Mouse (Mus musculus): ENCODE measurements at regions not wholly inside any gene's neighbourhood (a gene's known extent, or its start where the extent isn't known, plus 50 kb on each side); places are given as distances from the start of the nearest gene placed in this dataset.
A peak's percentile ranks its signal among the peaks of the same experiment; 100 is the strongest.
"Not testable (repeated sequence)": the region's sequence is repeated elsewhere in the genome, so short reads cannot be mapped to it uniquely, and the experiment has no call there.

DNA sequence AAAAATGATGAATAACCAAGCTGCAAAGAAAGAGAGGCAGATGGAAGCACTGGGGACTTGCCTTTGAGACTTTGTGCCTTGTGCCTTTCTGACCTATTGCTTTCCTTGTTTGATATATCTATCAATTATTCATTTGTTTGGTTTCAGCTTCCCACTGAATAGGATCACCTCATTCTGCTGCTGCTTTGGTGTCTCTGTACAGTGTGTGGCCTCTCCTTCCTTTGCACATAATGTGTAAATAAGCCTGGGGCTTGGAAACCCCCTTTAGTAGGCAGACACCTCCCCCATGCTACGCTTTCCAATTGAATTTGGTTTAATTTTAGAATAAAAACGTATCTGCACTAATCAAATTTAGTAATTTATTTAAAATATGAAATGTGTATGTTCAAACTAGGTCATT, 112.8 kb upstream of the Cwc22 start:
- DNase-seq = no peak

DNA sequence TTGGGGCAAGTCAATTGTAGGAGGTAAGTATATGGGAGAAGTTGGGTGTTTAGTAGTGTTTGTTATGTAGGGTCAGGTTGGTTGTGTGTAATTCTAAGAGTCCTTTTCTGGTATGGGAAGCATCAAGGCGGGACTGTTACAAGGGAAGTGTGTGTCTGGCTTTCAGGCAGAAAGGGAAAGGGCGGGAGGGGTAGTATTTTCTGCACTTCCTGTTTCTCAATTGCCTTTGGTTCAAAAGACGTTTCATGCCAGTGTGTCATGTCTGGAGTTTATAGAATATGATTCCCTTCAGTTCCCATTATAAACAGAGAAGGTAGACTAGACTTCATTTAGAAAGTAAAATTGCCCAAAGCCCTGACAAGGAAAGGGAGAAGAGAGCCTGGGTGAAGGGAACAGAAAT, 107.7 kb upstream of the Cwc22 start:
- DNase-seq = no peak

DNA sequence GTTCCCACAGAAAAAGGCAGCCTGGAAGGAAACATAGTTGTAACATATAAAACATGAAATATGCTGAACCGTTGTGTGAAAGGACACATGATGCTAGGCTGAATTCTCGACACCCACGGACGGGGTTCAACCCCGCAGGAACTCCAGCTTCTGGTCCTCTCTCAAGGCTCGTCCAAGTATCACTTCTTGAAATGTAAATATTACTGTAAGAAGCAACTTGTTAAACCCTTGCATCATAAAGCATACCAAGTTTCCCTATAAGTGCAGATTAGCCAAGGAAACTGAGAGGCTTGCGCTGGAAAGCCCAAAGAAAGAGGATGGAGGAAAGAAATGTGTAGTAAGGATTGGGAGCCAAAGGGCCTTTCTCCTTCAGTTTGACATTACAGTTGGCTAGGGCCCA, 104.4 kb upstream of the Cwc22 start:
- DNase-seq = no peak

DNA sequence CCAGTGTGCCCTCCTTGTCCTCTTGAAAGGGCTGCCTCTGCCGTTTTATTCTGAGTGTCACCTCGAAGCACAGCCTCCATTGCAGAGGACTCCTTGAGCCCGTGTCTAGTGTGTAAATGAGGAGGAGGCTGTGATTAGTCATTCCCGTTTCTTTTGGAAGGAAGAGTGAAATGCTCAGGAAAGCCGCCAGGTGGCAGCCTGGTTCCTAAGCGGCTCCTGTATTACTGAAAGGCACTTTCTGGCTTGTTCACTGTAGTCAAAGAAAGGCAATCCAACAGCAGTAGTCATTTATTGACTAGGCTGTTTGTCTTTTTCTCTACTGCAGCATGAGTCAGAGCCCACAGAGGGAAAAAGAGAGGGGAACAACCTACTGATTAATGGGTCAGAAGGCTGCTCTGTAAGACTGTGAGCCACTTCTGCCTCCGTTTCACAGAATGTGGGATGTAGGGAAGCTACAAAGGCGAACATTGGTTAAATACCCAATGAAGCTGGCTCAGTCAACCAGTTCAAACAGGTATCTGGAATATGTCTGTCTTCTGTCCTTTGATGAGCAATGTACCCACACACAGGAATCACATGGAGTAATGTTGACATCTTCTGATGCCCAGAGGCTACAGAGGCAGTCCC, 103.2 kb upstream of the Cwc22 start:
- DNase-seq = peak; percentile 84

DNA sequence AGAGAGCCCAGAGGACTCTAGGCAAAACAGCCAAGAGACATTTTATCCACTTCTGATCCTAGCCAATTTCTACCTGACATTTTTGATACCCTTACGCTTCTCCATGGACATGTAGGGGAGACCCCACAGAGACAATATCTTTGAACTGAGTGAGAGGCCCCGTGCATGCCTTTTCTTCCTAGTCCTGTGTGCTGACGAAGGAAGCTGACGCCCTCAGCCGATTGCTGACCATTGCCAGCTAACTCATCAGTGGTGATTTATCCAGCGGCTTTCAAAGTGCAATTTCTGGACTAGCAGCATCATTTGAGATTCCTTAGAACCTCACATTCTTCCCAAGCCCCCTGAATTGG, 102.5 kb upstream of the Cwc22 start:
- peak; percentile 2 for DNase-seq

DNA sequence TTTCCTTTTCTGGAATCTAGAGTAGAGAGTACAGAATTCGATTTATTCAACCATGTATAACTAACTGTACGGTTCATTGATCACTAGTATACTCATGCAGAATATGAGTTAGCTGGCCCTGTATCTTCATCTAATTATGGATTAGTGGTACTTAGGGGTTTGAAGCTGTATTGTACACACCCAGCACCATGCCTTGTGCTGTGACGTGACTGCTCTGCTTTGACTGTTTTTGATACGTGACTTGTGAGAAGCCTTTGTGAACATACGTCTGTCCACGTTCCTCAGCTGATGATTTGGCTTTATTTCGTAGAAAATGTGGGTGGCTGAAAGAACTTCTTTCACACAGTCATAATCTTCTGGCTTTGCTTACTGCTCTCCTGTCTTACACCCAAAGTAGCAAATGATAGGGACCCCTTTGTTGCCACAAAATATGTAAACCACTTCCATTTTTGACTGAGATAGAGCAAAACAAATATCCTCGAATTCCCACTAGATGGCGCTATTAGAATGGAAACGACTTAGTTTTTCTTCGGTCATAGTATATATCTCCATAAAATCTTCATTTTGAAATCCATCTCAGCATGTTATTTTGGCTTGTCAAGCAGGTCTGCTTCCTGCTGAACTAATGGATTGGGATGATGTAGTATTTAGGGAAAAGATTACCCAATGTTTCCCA, 102.0 kb upstream of the Cwc22 start:
- peak; percentile 2 for DNase-seq

DNA sequence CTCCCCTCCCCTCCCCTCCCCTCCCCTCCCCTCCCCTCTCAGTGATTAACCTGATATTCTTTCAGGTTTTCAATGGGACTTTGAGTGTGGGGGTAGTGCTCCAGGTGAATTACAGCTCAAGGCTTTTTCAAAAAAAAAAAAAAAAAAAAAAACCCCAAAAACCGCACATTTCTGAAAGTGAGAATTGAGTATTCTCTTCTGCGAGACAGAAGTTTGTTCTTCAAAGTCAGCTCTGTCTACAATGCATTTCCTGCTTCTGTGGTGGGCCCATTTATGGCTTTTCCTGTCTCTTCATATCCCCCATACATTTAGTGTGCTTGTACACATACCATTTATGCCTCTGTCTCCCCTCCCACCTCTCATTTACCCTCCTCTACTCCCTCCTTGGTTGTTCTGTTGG, 81.1 kb upstream of the Cwc22 start:
- DNase-seq = no peak

DNA sequence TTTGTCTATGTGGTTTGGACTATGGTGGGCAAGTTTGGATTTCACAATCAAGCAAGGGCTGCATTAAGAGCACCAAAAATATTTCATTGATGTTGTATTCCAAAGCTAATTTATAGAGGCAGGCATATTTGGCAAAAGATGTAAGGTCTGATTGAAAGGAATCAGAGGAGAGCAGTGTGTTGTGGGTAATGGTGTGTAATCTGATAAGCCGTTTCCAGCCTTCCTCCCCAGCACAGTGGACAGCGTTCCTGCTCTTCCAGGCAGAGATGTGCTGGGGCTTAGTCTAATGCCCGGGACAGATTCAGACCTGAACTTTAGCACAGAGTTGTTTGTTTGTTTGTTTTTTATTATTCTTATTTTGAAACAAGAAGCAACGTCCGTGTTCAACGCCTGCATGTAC, 80.6 kb upstream of the Cwc22 start:
- DNase-seq = no peak

DNA sequence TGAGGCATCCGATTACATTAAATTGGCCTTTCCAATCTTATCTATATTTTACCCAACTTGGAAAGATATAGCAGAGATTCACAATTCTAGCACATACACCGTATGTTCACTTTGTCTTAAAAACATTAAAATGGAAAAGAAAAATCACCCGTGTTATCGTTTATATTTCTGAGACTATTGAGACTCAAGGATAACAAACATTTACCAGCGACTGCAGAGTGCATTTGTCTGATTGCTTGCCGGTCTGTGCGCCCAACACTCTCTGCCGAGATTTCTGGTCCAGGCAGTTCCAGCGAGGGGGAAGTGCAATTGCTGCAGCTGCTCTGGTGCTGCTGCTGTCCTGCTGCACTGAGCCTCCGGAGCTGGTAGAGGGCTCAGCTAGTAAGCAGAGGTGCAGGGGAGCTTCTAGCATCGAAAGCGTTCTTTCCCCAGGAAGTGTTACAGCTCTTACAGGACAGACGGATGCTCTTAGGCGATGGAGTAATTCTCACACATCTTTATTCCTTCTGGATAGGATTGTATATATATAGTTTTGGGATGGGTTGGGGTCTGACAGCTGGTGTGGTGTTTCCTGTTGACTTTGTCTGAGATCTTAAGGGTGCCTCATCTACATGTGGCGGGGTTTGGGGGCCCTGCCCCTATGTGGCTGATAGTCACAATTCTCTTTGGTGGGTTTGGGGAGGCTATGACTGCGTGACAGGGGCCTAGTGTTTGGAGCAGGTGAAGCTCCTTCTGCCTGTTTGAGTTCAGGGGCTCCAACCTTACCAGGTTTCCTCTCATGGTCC, 79.7 kb upstream of the Cwc22 start:
- no peak for DNase-seq

DNA sequence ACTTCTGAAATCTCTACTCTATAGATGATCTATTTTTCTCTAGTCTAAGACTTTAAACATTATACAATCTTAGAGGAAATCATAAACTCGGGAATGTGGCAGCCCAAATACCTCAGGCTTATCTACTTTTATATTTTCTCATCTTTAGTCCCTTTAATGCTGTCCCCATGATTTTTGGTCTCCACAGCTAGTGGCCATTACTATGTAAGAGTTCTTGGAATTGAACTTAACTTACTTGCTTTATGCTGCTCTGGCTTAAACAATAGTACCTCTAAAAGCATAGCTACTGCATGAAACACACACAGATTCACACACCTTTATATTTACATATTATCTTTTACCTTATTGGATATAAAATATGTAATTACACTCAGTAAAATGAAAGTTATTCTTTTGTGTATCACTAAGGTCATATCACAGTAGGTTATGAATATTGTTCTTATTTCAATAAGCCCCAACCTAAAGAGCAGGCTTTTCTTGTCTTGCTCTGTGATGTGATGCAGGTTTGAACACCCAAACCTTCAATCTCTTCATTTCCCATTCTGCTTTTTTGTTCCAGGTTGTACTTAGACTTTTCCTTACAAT, 78.9 kb upstream of the Cwc22 start:
- DNase-seq = no peak

DNA sequence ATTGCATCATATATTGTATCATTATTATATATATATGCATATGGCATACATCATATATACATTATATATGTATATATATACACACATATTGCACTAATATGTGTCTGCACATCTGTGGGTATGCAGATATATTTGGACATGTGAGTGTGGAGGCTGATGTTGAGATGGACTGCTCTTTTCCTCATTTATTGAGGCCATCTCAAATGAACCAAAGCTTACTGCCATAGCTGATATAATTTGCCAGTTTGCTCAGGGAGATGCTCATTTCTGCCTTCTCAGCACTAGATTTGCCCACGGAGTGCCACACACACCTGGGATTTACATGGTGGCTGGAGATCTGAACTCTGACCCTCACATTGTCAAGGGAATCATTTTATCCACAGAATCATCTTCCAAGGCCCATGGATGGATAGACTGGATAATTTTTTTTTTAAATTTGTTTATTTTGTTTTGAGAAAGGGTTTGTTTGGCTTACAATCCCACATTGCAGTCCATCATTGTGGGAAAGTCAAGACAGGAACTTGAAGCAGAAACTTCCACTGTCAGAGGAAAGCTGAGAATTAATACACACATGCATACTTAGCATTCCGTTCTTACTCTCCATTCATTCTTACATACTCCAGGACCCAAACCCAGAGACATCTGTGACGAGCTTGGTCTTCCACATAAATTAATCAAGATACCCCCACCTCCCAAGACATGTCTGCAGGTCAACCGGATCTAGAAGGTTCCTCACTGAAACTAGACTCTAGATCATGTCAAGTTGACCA, 77.9 kb upstream of the Cwc22 start:
- DNase-seq = no peak

DNA sequence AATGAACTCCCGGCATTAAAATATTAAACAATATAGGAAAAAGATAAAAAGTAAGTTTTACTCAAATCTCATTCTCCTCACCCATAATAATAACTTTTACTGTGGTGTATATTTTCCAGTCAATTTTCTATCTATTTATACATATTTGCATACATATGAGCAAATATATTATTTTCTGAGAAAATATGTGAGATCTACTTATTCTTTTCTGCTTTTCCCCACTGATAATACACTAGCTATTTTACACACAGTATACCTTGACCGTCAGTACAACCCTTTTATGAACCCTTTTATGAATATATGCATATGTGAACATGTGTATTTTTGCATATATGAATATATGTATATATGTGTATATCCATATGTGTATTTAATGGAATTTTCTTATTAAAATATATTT, 77.2 kb upstream of the Cwc22 start:
- no peak for DNase-seq

DNA sequence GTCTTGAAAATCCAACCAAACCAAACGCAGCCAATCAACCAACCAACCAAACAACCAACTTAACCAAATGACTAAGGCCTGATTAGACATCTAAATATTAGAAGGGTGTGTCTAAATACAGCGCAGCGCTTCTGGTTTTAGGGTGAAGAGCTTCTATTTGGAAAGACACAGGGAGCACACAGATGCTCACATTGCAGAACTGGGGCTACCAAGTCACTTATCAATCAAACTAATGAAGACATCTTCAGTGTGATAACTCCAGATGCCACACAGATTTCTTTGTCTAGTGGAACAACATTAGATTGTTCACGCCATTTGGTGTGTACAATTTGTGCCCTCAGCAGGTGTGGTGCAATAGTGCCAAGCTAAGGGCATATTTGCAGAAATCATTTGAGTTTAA, 76.6 kb upstream of the Cwc22 start:
- DNase-seq = no peak

DNA sequence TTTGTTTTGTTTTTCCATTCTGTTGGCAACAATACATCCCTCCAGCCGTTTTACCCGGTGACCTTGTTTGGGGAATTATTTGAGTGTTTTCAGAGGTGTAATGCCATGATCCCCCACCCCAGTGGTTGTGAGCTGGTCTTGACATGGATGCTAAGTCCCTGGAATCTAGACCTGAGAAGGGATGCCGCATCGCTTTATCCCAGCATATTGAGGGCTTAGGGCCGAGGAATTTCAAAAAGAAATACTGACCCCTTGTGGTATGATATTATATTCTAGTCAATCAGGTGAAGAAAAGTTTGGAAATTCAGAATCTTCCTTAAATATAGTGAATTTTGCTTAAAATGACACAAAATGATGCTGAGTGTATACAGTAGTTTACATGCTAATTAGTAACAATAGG, 75.7 kb upstream of the Cwc22 start:
- no peak for DNase-seq

DNA sequence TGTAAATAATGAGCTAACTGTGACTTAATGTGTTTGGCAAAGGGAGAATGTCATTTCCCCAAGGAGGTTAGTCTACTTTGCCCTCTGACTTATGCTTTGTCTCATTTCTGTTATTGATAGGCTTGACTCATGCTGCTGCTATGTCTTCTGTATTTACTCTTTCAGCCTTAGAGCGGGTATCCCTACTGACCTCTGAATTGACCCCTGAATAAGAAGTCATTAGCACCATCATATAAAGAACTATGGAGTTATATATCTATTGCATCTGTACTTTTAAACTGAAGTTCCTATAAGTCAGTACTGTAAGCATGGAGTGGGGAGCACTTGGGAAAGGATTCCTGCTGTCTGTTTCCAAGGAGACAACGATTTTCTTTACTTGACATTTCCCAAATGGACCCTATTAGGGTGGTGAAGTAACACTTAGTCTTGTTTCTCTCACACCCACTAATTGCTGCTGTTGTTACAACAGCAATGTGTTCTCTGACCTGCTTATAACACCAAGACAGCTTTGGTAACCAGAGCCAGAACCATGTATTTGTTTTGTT, 75.3 kb upstream of the Cwc22 start:
- DNase-seq = no peak

DNA sequence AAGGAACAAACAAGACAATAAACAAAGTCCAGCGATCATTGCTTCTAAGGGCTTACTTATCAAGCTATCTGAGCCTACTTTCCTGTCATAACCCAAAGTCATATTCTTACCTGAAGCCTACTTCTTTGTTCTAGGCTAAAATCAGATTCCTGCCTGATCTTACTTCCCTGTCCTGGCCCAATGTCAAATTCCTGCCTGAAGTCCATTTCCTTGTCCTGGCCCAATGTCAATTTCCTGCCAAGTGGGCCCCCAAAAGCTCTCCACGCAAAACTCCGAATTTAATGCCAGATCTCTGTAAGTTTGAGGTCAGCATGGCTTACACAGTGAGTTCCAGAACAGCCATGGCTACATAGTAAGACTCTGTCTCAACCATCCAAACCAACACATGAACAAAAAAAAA, 74.3 kb upstream of the Cwc22 start:
- DNase-seq = no peak

DNA sequence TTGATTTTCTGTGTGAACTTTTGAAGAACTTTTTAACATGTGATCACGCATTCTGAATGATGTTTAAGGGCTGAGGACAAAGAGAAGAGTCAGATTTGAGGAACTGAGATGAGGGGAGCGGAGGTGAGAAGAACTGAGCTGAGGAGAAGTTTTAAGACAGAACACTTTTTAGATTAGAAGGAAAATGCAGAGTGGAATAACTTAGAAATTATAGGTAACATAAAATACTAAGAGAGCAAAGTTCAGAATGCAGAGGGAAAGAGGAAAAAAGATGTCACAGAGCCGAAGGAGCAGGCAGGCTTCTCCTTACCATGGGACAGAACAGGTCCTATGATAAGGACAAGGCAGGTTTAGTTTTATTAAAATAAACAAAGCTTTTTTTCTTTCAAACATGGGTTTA, 73.7 kb upstream of the Cwc22 start:
- DNase-seq = no peak

DNA sequence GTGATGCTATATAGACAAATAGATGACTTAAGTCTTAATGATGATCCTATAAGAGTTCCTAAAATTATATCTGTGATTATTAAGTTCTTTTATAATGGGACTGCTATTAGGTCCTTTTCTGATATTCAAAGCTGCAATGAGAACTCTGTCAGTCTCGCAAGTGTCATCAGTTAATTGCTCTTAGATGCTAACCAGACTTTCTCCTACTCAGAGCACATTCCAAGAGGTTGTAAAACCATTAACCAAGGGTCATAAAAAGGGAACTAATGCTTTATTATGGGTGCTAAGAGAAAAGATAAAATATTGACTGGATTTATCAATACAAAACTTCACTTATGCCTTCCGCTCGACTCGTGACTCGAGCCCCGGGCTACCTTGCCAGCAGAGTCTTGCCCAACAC, 66.3 kb upstream of the Cwc22 start:
- not testable (repeated sequence) for DNase-seq

DNA sequence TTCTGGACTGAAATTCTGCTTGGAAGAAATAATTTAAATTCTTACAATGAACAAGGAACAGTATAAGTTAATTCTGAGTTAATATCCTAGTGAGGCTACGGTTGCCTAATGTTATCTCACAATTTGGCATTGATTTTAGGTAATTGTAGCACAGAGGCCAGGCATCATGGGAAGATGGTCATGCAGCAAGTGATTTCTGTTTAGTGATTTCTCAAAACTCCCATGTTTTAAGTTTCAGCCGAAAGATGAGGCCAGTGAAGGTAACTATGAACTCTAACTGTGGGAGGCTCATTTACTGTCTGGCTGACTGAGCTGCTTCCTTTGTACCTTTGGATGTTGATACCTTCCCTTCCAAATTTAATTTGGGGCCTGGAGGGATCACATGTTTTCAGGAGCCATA, 65.6 kb upstream of the Cwc22 start:
- DNase-seq = no peak

DNA sequence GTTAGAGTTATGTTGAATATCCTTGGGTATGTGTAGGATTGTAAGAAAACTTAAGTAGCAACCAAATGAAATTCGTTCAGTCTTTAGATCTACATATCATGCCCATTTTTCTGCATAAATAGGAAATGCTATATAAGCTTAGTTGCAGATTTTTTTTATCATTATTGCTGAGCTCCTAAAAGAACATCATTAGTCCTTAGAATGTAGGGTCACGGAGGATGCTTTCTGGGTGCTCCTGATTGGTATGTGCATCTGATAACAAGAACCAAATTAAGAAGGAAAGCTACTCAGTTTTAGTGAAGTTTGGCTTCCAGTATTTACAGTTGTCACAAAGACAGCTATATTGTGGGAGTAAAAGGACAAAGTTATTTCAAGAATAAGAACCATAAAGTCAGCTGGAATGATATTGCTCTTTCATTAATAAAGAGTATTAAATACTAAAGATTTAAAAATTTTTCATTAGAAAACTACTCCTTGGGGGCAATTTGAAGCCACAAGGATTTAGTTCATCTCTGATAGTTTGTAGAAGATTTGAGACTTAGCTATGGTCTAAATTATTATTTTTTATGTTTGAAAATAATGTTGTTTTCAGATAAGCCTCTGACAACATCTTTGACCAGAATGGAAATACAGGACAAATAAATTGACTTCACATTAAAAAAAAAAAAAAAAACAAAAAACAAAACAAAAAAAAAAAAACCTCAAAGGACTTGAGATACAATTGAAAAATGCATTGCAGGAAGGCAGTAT, 65.1 kb upstream of the Cwc22 start:
- DNase-seq = no peak

DNA sequence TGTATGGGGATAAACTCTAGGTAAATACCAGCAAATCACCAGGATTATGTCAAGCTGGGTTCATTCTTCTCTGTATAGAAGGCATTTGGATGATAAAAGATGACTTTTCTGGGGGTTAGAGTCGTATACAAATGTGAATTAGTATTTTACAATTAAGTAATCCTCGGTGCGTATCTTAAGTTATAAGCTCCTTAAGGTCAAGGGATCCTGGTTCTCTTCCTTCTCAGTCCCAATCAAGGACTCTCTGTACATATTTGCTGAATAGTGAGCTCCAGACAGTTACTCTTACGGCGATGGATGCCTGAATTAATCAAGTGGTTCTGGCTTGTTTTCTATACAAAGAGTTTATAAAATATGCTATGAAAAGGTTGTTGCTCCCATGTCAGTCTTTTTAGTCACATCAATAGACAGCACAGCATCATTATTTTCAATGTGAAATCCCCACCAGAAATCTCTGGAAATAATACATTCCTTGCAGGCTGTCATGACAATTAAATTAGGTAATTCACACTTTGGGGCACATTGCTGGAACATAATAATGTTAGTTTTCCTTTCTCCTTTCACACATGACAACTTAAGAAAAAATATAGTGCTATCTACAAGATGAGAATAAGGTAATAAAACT, 64.0 kb upstream of the Cwc22 start:
- DNase-seq = no peak

DNA sequence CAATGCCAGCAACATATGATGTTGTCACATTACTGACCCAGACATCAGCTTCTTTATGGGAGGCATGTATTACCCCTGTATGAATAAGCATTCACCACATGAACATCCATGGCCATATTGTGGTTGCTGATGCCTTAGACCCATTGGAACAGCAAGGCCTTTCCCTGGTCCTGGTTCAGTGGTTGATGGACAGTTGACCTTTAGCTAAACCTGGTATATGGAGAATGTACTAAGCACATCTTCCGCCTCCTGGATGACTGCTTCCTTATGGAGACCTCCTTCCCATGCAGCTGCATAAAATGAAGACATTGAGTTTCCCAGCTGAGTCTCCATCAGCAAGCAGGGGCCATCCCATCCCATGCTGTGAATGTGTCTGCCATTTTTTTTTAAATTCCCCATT, 61.9 kb upstream of the Cwc22 start:
- DNase-seq = no peak
